Mouse (Mus musculus): ENCODE data around the gene Zfp282. TPM values are rescaled to one million over a fixed set of nuclear protein-coding genes. Genes with fewer than 3 reads are reported as not detected.

Gene Zfp282
- polyA plus RNA-seq, 1 experiment from 2014 or later, result 22.8 TPM

DNA sequence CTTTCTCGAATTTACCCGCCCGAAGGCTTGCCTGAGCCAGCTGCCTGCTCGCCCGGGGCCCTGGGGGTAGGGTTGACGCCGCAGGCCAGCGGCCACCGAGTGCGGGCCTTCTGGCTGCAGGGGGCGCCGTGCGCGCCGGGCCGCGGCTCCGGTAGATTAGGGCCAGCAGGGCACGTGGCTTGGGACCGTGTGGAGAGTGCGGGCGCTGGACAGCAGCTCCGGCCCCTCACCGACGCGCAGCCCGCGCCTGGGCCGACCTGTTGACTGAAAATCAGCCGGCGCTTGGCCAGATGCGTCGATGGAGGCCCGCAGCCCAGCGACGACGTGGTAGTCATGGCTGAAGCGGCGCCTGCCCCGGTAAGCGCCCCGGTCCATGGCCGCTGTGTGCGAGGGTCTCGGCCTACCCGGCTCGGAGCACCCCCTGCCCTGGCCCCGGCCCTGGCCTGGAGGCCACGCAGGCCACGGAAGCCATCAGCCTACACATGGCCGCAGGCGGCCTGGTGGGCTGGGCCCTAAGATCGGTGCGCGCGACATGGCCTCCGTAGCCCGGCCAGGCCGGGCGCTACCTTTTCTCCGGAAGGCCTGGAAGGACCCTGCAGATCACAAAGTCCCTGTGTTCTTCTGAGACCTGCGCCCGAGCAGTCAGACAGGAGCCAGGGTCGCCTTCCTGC lies 66.2 kb downstream of the Zfp282 start:
- Histone ChIP-seq H3K4me3 (ENCODE audit: low read depth, low read length) (peak overlapping the region; percentile 45), H3K27ac (ENCODE audit: low read length) (peak overlapping the region; percentile 50; the same call in 1 of the 2 replicates), H3K9me3 (replicated peaks; ENCODE audit: control insufficient read depth, low read length, poor library complexity, severe bottlenecking) (no peaks in the 10 kb centered on the region), H3K9ac (ENCODE audit: low read depth, low read length) (peak overlapping the region; percentile 69), H3K4me1 (ENCODE audit: control insufficient read depth, insufficient read depth, low read length) (peaks cover 7% of the 10 kb centered on the region; the same call in 1 of the 2 replicates), H3K4me2 (ENCODE audit: low read length) (peak overlapping the region; percentile 78), H3K27me3 (ENCODE audit: control insufficient read depth, insufficient read depth, low read depth, low read length) (no peaks in the 10 kb centered on the region), H3K36me3 (ENCODE audit: control insufficient read depth, insufficient read depth, low read length) (no peaks in the 10 kb centered on the region)
- ATAC-seq, result peak; percentile 89
- whole genome bisulfite sequencing, result 8% methylated on average over 61 of the region's 64 CpGs

DNA sequence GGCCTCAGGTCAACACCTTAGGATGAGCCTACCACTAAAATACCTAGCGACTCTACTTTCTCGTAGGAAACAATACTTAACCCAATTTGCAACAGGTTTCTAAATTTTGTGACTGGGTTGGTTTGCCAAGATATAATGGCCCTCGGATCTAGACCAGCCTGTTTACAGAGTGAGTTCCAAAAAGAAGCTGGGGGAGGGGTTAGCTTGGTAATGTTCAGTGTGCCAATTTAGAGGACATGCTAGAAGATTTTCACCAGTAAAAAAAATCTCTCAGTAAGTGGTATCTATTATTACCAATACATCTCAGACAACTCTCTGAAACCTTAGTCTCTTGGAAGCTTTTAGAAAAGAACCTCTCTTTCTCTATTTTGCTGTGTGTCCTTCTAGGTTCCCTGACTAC lies 66.7 kb downstream of the Zfp282 start:
- Histone ChIP-seq H3K9me3 (replicated peaks; ENCODE audit: control insufficient read depth, low read length, poor library complexity, severe bottlenecking) (no peaks in the 10 kb centered on the region), H3K36me3 (ENCODE audit: control insufficient read depth, insufficient read depth, low read length) (no peaks in the 10 kb centered on the region), H3K4me1 (ENCODE audit: control insufficient read depth, insufficient read depth, low read length) (peaks cover 7% of the 10 kb centered on the region; the same call in 1 of the 2 replicates), H3K9ac (ENCODE audit: low read depth, low read length) (peak overlapping the region; percentile 69; the same call in 1 of the 2 replicates), H3K4me2 (ENCODE audit: low read length) (peak overlapping the region; percentile 78), H3K4me3 (ENCODE audit: low read depth, low read length) (peak overlapping the region; percentile 45), H3K27ac (ENCODE audit: low read length) (no peak overlapping the region), H3K27me3 (ENCODE audit: control insufficient read depth, insufficient read depth, low read depth, low read length) (no peaks in the 10 kb centered on the region)
- WGBS, result 87% methylated on average over 3 of the region's 3 CpGs
- ATAC-seq, result no peak

DNA sequence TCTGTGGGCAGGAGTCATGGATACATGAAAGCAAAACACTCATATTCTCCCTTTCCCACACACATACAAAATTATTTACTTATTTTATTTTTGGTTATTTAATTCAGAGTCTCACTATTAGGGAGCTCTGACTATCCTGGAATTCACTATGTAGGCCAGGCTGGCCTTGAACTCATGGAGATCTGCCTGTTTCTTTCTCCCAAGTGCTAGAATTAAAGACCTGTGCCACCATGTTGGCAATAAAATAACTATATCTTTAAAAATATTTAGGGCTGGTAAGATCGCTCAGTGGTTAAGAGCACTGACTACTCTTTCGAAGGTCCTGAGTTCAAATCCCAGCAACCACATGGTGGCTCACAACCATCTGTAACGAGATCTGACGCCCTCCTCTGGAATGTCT lies 70.4 kb downstream of the Zfp282 start:
- Histone ChIP-seq H3K4me1 (ENCODE audit: control insufficient read depth, insufficient read depth, low read length) (peaks cover 7% of the 10 kb centered on the region; the same call in 1 of the 2 replicates), H3K36me3 (ENCODE audit: control insufficient read depth, insufficient read depth, low read length) (no peaks in the 10 kb centered on the region), H3K9ac (ENCODE audit: low read depth, low read length) (no peak overlapping the region), H3K27ac (ENCODE audit: low read length) (no peak overlapping the region), H3K4me2 (ENCODE audit: low read length) (no peak overlapping the region), H3K4me3 (ENCODE audit: low read depth, low read length) (no peak overlapping the region), H3K27me3 (ENCODE audit: control insufficient read depth, insufficient read depth, low read depth, low read length) (no peaks in the 10 kb centered on the region), H3K9me3 (replicated peaks; ENCODE audit: control insufficient read depth, low read length, poor library complexity, severe bottlenecking) (no peaks in the 10 kb centered on the region)
- 97% methylated on average over 4 of the region's 4 CpGs for WGBS
- ATAC-seq, result no peak

DNA sequence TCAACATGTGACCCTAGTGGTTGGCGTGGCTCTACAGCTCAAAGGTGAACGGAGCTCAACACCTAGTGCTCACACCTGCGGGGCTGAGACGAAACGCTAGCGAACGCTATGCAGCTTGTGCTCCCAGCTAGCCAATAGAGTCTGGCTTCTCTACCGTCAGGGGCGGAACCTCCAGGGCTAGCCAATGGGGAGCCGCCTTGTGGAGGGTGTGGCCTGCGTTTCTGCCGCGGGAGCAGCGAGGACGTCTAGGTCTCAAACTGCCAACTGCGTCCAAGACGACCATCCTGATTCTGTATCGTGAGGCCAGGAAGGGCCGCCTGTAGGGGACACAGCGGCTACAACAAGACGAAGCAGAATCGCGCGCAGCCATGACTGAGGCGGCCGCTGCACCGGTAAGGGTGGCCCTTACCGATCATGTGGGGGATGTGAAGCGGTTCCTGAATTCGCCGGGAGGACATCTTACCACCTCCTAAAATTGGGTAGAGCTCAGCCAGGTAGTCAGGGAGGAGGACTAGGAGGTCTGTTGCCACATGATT lies 76.3 kb downstream of the Zfp282 start, which contains the start of gene Zfp956:
Gene Zfp956, plus strand, starts transcription at position 200 of the 536 bp plus-strand sequence.
- Histone ChIP-seq H3K4me1 (ENCODE audit: control insufficient read depth, insufficient read depth, low read length) (peaks cover 20% of the 10 kb centered on the region), H3K4me3 (ENCODE audit: low read depth, low read length) (peak within 1 kb of the TSS; percentile 78), H3K36me3 (ENCODE audit: control insufficient read depth, insufficient read depth, low read length) (peaks cover 9% of the 10 kb centered on the region), H3K9ac (ENCODE audit: low read depth, low read length) (peak within 1 kb of the TSS; percentile 84), H3K9me3 (replicated peaks; ENCODE audit: control insufficient read depth, low read length, poor library complexity, severe bottlenecking) (no peaks in the 10 kb centered on the region), H3K4me2 (ENCODE audit: low read length) (peak within 1 kb of the TSS; percentile 84), H3K27me3 (ENCODE audit: control insufficient read depth, insufficient read depth, low read depth, low read length) (no peaks in the 10 kb centered on the region), H3K27ac (ENCODE audit: low read length) (peak within 1 kb of the TSS; percentile 88)
- ATAC-seq, result peak; percentile 100
- WGBS, result under 1% methylated on average over 31 of the region's 31 CpGs

DNA sequence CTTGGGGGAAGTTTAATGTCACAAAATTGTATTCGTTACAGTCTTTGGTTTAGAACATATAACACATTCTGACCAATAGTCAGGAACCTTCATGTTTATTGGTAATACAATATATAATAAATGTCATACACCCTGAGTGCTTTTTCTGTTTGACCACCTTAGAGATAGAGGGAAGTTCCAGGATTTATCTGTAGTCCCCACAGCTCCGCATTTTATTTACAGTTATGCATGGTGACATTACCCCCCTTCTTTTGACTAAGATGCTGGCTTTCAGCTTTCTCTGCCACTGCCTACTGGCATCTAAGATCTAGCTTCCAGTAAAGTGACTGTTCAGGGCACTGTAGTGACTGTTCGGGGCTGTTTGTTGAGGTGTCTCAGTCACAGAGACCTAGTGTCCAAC lies 77.4 kb downstream of the Zfp282 start:
- Histone ChIP-seq H3K36me3 (ENCODE audit: control insufficient read depth, insufficient read depth, low read length) (peaks cover 14% of the 10 kb centered on the region), H3K9me3 (replicated peaks; ENCODE audit: control insufficient read depth, low read length, poor library complexity, severe bottlenecking) (no peaks in the 10 kb centered on the region), H3K27me3 (ENCODE audit: control insufficient read depth, insufficient read depth, low read depth, low read length) (no peaks in the 10 kb centered on the region), H3K27ac (ENCODE audit: low read length) (no peak overlapping the region), H3K4me2 (ENCODE audit: low read length) (peak overlapping the region; percentile 84), H3K4me3 (ENCODE audit: low read depth, low read length) (peak overlapping the region; percentile 78), H3K4me1 (ENCODE audit: control insufficient read depth, insufficient read depth, low read length) (peaks cover 20% of the 10 kb centered on the region), H3K9ac (ENCODE audit: low read depth, low read length) (peak overlapping the region; percentile 20; the same call in 1 of the 2 replicates)
- no peak for ATAC-seq
- WGBS, result 94% methylated on average over 3 of the region's 3 CpGs

DNA sequence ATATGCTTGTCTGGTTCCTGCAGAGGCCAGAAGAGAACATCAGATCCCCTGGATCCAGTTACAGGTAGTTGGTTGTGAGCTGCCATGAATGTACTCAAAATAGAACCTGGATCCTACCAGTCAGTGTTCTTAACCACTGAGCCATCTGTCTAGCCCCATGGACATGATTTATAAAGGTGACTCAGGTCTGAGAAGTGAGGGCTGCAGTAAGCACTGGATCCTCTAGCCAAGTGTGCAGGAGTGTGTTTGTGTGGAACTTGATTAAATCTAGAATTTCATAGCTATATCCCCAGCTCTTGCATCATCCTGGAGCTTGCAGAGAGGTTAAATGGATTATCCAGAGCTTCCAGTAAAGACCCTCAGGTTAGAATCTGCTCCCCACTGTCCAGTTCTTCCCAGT lies 80.8 kb downstream of the Zfp282 start:
- Histone ChIP-seq H3K4me2 (ENCODE audit: low read length) (no peak overlapping the region), H3K9ac (ENCODE audit: low read depth, low read length) (no peak overlapping the region), H3K36me3 (ENCODE audit: control insufficient read depth, insufficient read depth, low read length) (peaks cover 27% of the 10 kb centered on the region), H3K9me3 (replicated peaks; ENCODE audit: control insufficient read depth, low read length, poor library complexity, severe bottlenecking) (no peaks in the 10 kb centered on the region), H3K27me3 (ENCODE audit: control insufficient read depth, insufficient read depth, low read depth, low read length) (no peaks in the 10 kb centered on the region), H3K4me1 (ENCODE audit: control insufficient read depth, insufficient read depth, low read length) (peaks cover 17% of the 10 kb centered on the region), H3K27ac (ENCODE audit: low read length) (no peak overlapping the region), H3K4me3 (ENCODE audit: low read depth, low read length) (no peak overlapping the region)
- ATAC-seq, result no peak

Other genes with a start within 250 kb of the Zfp282 start
- 147 and 150 TPM in 2 replicates for gene Pdia4, start 63.8 kb upstream of the Zfp282 start, polyA plus RNA-seq (2015; fragmentation: Nextera tagmentation; extraction: Ambion mirVana)
- gene Zfp786, start 46.3 kb upstream of the Zfp282 start, polyA plus RNA-seq (2015; fragmentation: Nextera tagmentation; extraction: Ambion mirVana), result 19.5 and 20.9 TPM in 2 replicates
- 18.9 and 19.6 TPM in 2 replicates for gene Zfp398, start 41.5 kb upstream of the Zfp282 start, polyA plus RNA-seq (2015; fragmentation: Nextera tagmentation; extraction: Ambion mirVana)
- gene Zfp212, start 43.3 kb downstream of the Zfp282 start, polyA plus RNA-seq (2015; fragmentation: Nextera tagmentation; extraction: Ambion mirVana), result 17.7 and 20.5 TPM in 2 replicates
- gene Zfp956, start 76.2 kb downstream of the Zfp282 start, polyA plus RNA-seq (2015; fragmentation: Nextera tagmentation; extraction: Ambion mirVana), result 25.9 and 26.3 TPM in 2 replicates
- gene Zfp777, start 171.7 kb downstream of the Zfp282 start, polyA plus RNA-seq (2015; fragmentation: Nextera tagmentation; extraction: Ambion mirVana), result 14.1 TPM in 2 replicates
- 16.9 and 18.0 TPM in 2 replicates for gene Zfp746, start 209.4 kb downstream of the Zfp282 start, polyA plus RNA-seq (2015; fragmentation: Nextera tagmentation; extraction: Ambion mirVana)

Data from midbrain, embryonic 16.5 days (tissue).